Mouse (Mus musculus): Measurements from ENCODE around the gene Cst11.

DNA sequence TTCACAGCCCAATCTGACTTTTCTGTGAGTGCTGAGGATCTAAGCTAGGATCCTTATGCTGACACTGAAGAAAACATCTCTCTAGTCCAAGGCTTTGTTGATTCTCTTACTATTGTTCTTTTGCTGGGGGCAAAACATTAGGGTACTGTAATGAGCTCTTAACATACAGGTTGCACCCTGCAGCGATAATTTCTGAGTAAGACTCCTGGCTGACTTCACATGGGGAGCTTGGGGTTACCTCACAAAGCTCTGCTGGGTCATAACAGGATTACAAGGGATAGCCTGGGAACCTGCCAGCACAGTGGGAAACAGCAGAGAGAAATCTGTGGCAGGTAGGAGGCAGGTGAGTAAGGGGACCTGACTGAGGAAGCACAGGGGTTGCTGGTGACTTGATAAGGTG lies 21.2 kb downstream of the Cst11 start, which contains the start of gene Cstl1:
- TF ChIP-seq CTCF (IDR thresholded peaks at IDR 0.05 in 2 of 3, conservative IDR thresholded peaks at IDR 0.05 in 1 of 3; ENCODE audit: control insufficient read depth in 1 of 3, insufficient read depth in 1 of 3, low read depth in 2 of 3, low read length in 3 of 3, poor library complexity in 1 of 3, severe bottlenecking in 1 of 3) (no peak), USF2 (IDR thresholded peaks at IDR 0.05; ENCODE audit: borderline replicate concordance in 1 of 2, insufficient read depth in 1 of 2, low read depth in 1 of 2, low read length in 2 of 2) (no peak), JUND (IDR thresholded peaks at IDR 0.05; ENCODE audit: low read depth, low read length) (no peak), ZC3H11A (IDR thresholded peaks at IDR 0.05; ENCODE audit: low read depth, low read length) (no peak), CHD2 (IDR thresholded peaks at IDR 0.05; ENCODE audit: low read length) (no peak)

Measured in MEL (cell line).